Mouse (Mus musculus) CD4-positive helper T cell, adult 2 months (primary cell): ENCODE measurements around the gene Trpm1.
"Not testable (repeated sequence)": the region's sequence is repeated elsewhere in the genome, so short reads cannot be mapped to it uniquely, and the experiment has no call there.

Experiments
- DNase-seq: peaks from one replicate; pipeline ENCODE4 v3.0.0-alpha.2; 2012; ENCODE audit warnings: low read depth, missing footprints, low spot score

Gene Trpm1

DNA sequence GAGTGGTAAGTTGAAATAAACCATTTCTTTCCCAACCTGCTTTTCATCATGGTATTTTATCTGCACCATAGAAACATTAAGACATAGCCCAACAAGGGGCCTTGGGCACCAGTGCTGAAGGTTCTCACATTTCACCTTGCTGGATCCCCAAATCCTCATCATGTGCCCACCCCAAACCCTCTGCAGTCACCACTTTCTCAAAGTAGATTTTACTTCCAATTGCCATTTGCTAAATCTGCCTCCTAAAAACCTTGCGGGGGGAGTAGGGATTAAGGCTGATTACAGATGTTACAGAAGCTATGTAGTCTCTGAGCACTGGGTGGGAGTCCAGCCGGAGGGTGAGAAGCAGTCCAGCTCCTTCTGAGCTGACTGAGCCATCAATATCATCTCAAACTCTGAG is at the start of gene Trpm1:
Gene Trpm1, plus strand, starts transcription at position 301 of the 400 bp plus-strand sequence.
- no peak for DNase-seq

DNA sequence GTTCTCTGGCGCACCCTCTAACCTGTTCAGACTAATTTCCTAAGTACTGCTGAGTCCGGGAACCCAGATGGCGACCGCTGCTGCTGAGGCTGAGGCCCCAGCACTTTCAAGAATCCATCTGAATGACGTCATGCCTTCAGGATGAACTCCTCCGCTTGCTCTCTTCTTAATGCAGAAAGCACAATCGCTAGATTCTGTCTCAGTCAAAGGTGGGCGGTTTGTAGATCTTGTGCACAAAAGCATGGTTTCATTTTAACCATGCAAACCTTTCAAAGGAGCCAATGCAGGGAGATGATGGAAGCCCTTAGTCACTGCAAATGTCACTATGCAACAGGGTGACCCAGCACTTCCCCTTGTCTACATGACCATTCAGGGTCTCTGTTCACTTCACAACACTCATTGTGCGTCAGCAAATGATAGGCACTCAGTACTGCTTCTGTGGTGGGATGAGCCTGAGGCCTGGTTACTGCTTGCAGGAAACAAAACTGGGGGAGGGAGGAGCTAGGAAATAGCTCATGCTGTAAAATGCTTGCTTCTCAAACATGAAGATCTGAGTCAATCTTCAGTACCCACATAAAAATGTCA is 31.4 kb upstream of the Trpm1 start:
- peak; percentile 57 for DNase-seq

DNA sequence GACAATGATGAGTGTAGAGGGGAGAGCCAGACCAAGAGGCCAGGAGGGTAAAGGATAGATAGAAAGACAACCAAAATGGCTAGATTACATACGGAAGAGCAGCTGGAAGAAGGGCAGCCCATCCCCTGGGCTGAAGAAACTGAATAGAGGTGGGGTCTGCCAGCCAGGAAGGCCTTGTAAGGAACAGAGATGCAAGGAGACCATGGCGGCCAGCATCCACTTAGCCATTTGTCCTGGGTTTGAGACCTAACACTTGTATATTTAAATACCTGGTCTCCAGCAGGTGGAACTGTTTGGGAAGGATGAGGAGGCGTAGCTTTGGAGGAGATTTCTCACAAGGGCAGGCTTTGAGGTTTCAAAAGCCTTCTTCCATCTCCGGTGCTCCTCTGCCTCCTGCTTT is 29.9 kb upstream of the Trpm1 start:
- DNase-seq = no peak

DNA sequence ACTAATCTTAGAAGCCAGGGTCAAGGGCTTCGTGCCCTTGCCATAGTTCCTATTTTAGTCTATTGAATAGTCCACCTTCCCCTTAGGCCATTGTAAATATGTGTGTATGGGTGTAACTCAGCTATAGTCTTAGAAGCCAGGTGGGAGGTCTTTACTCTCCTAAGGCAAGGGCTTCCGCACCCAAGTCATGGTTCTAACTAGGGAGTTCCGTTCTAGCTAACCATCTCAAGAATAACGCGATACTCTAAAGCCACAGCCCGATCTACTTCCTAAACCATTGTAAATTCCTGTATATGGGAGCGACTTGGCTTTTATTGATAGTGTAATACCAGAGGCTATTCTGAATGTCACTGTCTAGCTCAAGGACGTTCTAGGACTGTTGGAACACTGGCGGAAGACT is 27.6 kb upstream of the Trpm1 start:
- DNase-seq = not testable (repeated sequence)

DNA sequence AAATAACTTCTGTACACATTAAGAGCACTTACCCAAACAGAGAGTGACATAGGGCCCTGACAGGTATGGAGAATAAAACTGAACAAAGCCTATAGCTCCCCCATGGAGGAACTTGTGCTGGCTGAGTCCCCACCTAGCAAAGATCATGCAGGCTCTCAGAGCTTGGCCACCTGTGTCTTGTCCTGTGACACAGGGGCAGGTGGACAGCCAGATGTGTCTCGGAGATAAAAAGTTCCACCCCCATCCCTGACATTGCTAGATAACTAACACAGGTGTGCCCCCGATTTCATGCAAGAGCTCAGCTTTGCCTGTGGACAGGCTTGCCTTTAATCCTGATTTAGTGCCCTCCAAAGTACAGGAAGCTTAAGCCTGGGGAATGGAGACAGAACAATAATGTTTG is 13.8 kb upstream of the Trpm1 start:
- no peak for DNase-seq

DNA sequence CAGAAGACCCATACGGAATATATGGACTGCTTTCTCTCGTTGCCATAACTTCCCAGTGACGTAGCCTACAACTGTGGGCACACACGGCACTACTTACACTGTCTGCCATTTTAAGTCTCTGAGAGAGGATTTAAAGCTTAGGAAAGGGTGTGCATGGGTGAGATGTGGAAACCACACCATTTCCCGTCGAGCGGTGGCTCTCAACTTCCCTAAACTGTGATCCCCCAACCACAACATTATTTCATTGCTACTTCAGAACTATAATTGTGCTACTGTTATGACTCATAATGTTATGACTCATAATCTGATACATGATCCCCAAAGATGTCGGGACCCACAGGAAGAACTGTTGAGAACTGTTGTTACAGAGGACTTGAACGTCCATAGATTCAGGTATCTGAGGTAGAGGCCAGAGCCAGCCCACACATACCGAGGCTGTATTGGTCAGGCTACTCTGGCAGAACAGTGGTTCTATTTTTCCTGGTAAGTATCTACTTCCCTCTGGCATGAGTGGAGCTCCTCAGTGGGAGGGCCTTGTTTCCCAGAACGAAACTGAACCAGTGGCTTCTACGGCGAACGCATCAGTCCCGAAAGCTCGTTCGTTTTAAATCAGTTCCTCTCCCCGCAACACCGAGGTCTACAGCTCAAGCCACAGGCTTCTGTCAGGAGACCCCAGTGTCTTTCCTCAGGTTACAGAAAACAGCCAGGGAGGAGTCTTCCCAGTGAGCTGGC is 12.2 kb upstream of the Trpm1 start:
- peak; percentile 88 for DNase-seq

DNA sequence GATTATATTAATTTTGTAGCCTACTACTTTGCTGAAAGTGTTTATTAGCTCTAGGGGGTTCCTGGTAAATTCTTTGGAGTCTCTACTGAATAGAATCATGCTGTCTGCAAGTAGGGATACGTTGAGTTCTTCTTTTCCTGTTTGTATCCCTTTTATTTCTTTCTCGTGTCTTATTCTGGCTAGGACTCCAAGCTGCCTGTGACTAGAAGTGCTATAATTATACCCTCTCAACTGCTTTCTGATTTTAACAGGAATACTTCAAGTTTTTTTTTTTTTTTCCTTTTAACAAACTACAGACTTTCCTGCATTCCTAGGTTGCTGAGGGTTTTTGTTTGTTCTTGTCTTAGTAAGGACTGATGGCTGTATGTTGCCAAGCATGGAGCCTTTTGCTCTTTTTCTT is 4.3 kb upstream of the Trpm1 start:
- no peak for DNase-seq

DNA sequence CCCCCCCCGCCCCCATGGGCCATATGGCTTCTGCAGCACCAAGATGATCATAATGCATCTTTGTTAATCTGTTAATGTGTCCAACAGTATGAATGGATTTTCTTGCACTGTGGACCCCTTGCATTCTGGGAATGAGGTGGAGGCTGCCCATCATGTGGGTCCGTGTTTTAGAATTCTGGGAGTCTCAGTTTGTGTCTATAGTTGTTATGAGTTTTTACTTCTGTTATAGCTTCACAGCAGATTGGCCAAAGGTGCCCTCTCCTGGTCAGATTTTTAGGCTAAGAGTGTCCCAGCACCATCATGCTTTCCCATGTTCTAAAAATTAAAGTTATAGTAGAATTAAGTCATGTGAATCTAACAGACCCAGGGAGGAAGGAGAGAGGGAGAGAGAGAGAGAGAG is 3.9 kb upstream of the Trpm1 start:
- DNase-seq = no peak

DNA sequence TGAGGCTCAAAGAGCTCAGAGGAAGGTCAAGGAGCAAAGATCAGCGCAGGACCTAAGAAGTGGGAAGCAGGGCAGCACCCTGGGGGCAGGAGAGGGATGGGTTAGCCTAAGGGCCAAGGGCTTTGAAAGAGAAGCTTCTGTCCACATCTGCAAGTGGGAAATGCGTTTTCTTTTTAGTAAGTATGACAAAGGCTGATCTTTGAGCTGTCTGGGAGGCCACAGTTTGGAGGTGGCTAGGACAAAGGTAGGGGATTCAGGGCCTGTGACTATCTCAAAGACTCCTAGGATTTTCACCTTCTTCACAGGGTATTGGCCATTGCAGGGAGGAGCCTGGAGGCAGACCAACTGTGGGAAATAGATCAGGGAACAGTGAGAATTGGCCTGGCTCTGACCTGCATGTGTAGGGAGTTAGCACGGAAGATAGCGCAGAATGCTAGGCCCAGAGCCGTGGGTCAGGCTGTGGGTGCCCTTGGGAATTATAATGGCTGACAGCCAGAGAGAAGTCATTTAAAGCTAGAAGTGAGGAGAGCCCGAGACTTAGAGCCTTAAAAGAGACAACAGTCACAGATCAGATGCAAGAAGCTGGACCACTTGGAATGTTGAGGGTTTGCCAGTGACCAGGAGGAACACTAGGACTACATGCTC is 3.1 kb upstream of the Trpm1 start:
- DNase-seq = no peak

DNA sequence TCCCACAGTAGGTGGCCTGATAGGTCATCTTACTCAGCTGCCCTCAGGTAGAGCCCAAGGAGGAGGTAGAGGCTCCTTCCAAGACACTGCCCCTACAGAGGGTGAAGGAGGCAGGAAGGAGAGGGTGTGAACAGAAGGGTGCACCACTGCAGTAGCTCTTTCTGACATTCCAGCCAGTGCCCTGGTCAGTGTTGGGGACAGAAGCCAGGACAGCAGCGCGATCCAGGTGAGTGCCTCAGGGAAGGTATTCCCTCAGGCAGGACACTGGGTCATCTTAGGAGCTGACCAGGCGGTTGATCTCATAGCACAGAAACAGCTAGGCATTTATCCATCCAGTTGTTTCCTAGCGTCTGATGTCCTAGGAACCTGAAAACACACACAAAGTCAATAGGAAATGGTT is 1.6 kb downstream of the Trpm1 start:
- no peak for DNase-seq

DNA sequence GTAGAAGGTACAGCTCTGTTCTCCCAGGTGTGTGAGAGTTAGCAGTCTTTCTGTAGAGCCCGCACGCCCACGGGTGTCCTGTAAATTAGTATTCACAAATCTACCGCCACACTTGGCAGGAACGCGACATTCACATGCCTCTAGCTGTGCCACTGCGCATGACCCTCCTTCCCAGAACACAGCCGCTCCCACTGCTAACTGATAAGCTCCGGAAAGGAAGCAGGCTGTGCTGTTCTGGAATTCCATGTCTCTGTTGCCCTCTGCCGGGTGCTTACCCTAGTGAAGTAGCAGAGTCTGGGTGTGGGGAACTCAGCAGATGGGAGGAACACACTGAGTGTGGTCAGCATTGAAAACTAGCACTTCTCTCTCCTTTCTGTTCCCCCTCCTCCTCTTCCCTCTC is 2.1 kb downstream of the Trpm1 start:
- no peak for DNase-seq

DNA sequence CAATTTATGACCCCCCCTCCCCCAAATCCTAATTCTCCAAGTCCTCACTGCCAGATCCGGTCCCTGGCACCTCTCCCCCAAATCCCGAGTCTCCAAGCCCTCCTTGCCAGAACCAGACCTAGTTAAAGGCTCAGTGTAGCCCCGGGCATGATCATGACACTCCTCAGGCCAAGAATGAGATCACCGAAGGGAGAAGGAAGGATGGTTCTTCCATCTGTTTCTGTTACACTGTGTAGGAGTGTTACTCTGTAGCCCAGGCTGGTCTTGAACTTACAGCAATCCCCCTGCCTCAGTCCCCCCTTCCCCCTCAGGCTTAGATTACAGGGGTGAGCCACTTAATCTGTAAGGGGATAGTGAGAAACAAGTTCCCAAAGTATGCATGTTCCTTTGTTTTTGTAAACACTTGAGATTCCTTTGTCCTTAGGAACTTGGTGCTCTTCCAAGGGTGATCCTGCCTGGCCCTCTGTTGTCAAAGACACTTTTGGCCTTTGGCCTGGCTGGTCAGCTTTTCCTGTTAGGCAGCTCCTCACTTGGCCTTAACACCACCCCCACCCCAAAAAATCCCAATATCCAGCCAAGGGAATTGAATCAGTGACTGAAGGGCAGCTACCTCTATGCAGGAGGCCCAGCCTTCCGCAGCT is 2.8 kb downstream of the Trpm1 start:
- no peak for DNase-seq

DNA sequence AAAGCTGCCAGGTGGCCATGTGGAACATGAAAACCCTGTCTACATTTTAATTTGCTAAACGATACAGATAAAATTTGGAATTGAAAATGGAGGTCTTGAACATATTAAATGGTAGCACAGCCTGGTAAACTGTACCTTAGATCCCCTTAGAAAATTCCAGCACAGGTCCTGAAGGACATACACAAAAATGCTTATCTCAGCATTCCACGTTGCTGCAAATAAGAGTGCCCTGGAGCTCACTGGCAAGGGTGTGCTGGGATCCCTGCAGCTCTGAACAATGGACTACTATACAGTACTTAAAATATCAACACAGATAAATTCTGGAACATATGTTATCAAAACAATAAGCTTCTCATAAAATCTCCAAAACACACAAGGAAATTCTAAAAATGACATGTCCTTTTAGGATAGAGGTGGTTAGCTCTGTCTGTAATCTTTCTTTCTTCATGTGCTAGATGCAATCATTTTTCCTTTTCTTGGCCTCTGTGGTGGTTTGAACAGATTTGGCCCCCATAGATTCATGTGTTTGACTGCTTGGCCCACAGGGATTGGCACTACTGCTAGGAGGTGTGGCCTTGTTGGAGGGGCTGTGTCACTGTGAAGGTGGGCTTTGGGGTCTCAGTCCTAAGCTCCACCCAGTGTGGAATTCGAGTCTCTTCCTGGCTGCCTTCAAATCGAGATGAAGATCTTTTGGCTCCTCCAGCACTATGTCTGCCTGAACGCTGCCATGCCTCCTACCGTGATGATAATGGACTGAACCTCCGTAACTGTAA is 3.5 kb downstream of the Trpm1 start:
- no peak for DNase-seq

DNA sequence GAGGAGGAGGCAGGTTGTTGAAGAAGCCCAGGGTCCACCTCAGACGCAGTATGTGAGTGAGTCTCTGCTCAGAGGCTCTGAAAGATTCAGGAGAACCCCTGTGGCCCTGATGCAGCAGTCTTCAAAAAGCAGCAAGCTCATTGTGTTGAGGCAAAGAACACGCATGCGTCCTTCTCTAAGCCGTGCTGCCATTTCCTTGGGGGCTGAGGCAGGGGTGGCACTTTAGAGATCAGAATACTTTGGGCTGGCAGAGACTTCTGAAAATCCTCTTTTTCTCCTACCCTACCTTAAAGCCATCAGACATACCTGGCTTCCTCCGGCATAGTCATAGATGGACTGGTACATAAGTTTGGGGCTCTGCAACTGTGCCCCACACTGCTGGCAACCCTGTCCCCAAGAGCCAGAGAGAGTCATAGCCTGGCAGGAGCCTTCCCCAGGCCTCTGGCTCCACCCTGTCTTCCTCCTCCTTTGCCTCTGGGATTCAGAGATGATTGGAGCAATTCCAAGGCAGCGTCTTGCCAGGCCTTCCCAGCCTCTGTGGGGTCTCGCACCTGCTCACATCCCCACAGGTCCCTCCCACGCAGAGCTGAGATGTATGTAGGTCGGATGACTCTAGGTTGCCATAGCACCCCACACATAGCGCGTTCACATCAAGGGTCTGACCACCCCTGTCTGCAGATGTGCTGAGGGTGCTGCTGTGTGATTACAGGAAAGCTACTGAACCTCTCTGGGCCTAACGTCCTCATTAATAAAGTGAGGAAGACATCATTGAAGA is 4.8 kb downstream of the Trpm1 start:
- peak; percentile 53 for DNase-seq

DNA sequence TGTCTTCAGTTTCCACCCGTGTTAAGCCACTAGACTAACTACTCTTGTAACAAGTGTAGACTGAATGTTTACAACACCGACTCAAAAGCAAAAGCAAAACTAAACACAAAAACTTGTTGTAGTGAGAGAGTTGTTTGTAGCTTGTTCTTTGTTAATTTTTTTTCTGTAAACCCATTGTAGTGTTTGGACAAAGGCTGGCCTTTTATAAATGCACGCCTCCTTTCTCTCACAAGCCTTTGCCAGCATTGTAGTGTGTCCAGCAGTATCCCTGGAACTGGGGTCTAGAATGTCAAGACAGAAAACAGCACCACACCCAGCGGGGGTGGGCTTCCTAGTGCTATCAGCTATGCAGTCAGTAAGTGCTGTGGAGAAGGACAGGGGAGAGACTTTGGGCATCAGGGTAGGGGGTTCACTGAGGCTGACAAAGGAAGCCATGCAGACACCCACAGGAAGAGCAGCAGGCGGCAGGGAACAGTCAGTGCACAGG is 5.5 kb downstream of the Trpm1 start:
- DNase-seq = no peak

DNA sequence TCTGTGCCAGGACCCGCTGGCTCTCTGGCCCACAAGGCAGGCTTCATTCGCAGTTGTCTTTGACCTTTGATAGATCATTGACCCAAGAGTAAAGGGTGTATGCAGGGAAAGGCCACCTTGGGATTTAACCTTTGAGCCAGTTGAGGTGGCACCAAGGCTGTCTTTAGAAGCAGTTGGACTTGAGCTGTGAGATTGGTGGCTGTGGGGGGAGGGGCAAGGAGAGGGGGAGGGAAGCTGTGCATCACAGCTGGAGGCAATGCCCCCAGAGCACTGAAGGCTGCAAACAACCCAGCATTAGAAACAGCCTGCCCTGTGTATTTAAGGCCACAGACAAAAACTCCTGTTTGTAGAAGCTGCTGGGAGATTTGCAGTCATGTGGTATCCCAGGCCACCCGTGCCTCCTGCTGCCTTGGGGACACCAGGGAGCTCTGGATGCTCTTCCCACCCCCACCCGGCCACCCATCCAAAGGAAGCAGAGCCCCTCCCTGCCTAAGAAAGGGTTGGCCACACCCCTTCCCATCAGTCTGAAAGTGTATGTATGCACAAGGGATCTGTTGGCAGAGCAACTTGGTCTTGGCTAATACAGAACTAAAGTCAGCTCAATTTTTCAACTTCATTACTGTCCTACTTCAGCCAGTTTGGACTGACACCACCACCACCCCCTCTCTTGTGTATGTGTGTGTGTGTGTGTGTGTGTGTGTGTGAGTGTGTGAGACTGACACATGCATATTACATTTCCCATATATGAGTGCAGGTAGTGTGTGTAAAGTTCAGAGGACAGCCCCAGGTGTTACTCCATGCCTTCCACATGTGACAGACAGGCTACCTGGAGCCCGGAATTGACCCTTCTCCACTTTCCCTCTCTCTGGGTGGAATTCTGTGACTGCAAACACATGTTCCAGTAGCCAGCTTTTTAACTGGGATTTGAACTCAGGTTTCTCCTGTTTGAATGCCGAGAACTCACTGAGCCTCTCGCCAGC is 6.3 kb downstream of the Trpm1 start:
- no peak for DNase-seq

DNA sequence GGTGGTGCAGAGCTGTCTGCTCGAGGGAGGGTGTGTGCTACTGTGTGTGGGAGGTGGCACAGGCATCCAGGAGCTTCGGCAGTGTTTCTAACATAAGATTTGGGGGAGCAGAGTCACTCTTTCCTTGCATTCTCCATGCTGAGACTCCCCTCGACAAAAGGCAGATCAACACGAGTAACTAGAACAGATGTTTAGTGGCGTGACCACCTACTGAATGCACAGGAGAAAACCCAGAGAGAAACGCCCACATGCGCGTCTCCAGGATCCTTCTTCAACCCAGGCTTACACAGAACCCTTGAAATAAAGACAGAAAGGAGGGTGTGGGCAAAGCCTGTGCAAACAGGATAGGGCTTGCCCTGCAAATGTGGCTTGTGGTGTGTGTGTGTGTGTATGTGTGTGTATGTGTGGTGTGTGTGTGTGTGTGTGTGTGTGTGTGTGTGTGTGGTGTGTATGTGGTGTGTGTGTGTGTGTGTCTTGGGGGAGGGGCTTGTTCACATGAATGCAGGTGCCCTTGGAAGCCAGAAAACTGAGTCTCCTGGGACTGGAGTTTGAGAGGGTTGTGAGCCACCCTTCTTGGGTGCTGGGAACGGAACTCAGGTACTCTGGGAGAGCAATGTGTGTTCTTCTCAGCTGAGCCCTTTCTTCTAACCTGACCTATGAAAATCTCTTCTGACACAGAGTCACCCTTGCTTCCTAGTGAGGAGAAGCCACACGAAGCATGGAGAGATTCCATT is 7.3 kb downstream of the Trpm1 start:
- DNase-seq = peak; percentile 70

DNA sequence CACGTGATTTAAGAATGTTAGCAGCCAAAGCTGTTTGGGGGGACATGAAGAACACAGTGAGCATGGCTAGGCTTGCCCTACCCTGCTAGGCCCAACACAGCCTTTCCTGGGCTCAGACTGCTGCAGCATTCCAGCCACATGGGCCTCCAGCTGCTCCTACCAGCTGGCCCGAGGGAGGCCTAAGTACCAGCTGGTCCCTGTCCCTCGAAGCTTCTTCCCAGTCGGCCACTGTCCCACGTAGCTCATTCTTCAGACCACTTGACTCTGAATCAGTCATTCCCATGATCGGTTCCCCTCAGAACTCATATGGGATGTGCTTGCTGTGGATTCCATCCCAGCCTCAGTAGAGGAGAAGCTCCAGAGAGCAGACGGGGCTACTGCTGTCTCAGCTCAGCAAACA is 8.4 kb downstream of the Trpm1 start:
- no peak for DNase-seq

DNA sequence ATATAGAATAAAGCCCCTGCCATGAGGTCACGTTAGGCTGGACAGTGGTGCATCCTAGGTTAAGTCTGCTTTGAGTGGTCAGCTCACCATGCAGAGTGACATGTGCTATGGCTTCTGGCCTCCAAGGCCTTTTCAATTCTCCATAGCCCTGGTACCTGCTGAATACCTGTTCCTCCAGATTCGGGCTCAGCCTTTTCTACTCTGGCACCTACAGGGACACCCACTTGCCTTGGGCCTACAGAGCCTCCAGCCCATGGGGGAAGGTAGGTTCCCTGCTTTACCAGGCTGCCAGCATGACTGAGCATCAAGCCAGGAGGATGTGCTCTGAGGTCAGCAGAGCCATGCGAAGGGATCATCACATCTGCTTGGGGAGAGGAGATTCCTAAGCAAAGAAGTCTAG is 9.5 kb downstream of the Trpm1 start:
- no peak for DNase-seq
